Mouse (Mus musculus) hindbrain, embryonic 12.5 days (tissue): ENCODE data around the gene Usp4. TPM values are rescaled to one million over a fixed set of nuclear protein-coding genes. Genes with fewer than 3 reads are reported as not detected.

Experiments used
- ATAC-seq: fragments of 200-750 bp; cut with Nextera tagmentation; 2 replicates; pipeline ENCODE4 v1.8.0; 2017; ENCODE audit warnings: moderate TSS enrichment; ENCODE audit not compliant: low FRiP score
- H3K27ac ChIP-seq: fragments of 300-500 bp; sonication (generic); 2 replicates; pipeline ENCODE4 v1.5.1; 2016; ENCODE audit warnings: mild to moderate bottlenecking
- H3K27me3 ChIP-seq: fragments of 300-500 bp; sonication (generic); 2 replicates; pipeline ENCODE4 v1.6.1; 2016; ENCODE audit warnings: mild to moderate bottlenecking
- H3K36me3 ChIP-seq: fragments of 300-500 bp; sonication (generic); 2 replicates; pipeline ENCODE4 v1.6.1; 2016; ENCODE audit warnings: mild to moderate bottlenecking
- H3K4me1 ChIP-seq: fragments of 300-500 bp; sonication (generic); 2 replicates; pipeline ENCODE4 v1.6.1; 2016
- H3K4me2 ChIP-seq: fragments of 300-500 bp; sonication (generic); replicated peaks from 2 replicates; pipeline ENCODE4 v1.6.1; 2016; ENCODE audit warnings: mild to moderate bottlenecking
- H3K4me3 ChIP-seq: fragments of 300-500 bp; sonication (generic); 2 replicates; pipeline ENCODE4 v1.5.1; 2016; ENCODE audit warnings: mild to moderate bottlenecking
- H3K9ac ChIP-seq: fragments of 300-500 bp; sonication (generic); 2 replicates; pipeline ENCODE4 v1.6.1; 2016; ENCODE audit warnings: mild to moderate bottlenecking, moderate library complexity
- H3K9me3 ChIP-seq: fragments of 300-500 bp; sonication (generic); replicated peaks from 2 replicates; pipeline ENCODE4 v1.6.1; 2016; ENCODE audit warnings: mild to moderate bottlenecking
- WGBS: fragments of 180-500 bp; shearing (Covaris S2); methylation state at CpG from one replicate; pipeline ENCODE4 v1.1.7; 2016; 5-methylcytosine and 5-hydroxymethylcytosine counted together
- polyA plus RNA-seq: library from polyadenylated mRNA; unstranded; fragments of >200 nt; fragmentation: Nextera tagmentation; extraction: Ambion mirVana; gene quantifications from 2 replicates; pipeline ENCODE4 v1.2.1, GENCODE M21; 2016

Gene Usp4
- polyA plus RNA-seq, 1 experiment from 2014 or later, result 133 TPM

DNA sequence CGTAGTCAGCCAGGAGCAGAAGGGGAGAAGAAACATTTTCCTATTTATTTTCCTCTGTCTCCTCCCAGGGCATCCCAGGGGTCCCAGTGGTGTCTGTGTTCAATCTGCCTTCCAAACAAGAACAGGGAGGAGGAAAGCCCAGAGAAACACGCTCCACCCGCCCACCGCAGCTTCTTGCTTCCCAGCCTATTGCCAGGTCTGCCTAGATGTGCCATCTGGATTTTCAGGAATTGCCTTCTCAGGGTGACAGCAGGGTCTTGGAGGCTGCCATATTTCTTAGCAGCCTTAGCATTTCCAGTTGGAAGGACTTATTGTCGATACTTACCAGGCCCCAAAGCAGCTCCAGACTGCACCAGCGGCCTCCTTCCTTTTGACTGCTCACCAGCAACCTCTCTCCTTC lies 91.5 kb downstream of the Usp4 start:
- Histone ChIP-seq H3K36me3 (no peaks in the 10 kb centered on the region), H3K27me3 (no peaks in the 10 kb centered on the region), H3K9ac (no peak overlapping the region), H3K4me2 (no peak overlapping the region), H3K9me3 (no peaks in the 10 kb centered on the region), H3K4me3 (no peak overlapping the region), H3K4me1 (0 out of 2 replicates have a peak, but pooled peaks cover 4% of the 10 kb centered on the region), H3K27ac (no peak overlapping the region)
- ATAC-seq, result no peak
- WGBS, result 83% methylated on average over 6 of the region's 6 CpGs

DNA sequence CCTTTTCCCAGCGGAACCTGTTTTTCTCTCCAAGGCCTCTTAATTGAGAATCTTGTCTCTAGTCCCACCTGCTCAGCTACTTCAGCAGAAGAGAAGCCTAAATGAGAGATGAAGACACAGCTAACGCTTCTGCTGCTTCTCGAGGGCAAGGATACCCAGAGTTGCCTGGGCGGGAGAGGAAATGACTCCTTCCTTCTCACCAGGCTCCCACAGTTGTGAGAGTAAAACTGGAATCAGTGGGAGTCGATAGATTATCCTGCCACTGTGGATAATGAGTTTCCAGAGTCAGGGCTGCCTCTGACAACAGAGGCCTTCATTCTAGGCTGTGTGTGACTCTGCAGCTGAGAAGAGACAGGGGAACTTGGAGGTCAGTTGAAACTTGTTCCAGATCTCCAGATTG lies 92.8 kb downstream of the Usp4 start:
- no peak for ATAC-seq
- 0 out of 2 replicates have a peak, but pooled peaks cover 4% of the 10 kb centered on the region for H3K4me1 ChIP-seq
- no peaks in the 10 kb centered on the region for H3K36me3 ChIP-seq
- H3K4me3 ChIP-seq, result no peak overlapping the region
- no peak overlapping the region for H3K9ac ChIP-seq
- H3K27me3 ChIP-seq, result no peaks in the 10 kb centered on the region
- WGBS, result 78% methylated on average over 5 of the region's 5 CpGs
- no peak overlapping the region for H3K4me2 ChIP-seq
- H3K9me3 ChIP-seq, result no peaks in the 10 kb centered on the region
- no peak overlapping the region for H3K27ac ChIP-seq

DNA sequence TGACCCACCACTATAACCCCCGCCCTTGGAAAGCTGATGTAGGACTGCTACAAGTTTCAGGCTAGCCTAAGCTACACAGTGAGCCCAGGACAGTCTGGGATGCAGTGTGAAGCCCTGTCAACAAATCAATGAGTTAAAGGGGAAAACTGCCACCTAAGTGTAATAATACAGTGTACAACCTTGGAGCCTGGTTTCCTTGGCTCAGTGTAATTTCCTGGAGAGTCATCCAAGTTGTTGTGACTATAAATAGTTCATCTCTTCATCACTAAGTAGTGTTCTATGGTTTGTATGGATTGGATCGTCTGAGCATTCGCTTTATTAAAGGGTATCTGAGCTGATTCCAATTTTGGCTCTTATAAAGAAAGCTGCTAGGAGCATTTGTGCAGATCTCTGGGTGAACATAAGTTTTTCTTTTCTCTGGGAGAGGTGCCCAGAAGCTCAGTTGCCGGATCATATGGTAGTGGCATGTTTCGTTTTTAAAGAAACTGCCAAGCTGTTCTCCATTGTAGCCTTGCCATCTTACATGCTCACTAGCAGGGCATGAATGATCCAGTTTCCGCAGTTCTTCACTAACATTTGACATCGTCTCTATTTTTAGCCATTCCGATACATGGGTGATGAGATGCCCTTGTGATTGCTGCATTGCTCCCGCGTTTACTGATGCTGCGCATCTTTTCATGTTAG lies 93.7 kb downstream of the Usp4 start:
- Histone ChIP-seq H3K36me3 (no peaks in the 10 kb centered on the region), H3K9ac (no peak overlapping the region), H3K4me1 (0 out of 2 replicates have a peak, but pooled peaks cover 3% of the 10 kb centered on the region), H3K4me3 (no peak overlapping the region), H3K9me3 (no peaks in the 10 kb centered on the region), H3K4me2 (no peak overlapping the region), H3K27me3 (no peaks in the 10 kb centered on the region), H3K27ac (no peak overlapping the region)
- ATAC-seq, result no peak
- WGBS, result 91% methylated on average over 11 of the region's 11 CpGs

Other genes with a start within 250 kb of the Usp4 start
- gene Bsn, start 157.5 kb upstream of the Usp4 start, polyA plus RNA-seq, result 5.4 and 6.1 TPM in 2 replicates
- gene Dag1, start 83.9 kb upstream of the Usp4 start, polyA plus RNA-seq, result 74.7 and 80.4 TPM in 2 replicates
- 79.1 and 81.7 TPM in 2 replicates for gene Nicn1, start 57.4 kb upstream of the Usp4 start, polyA plus RNA-seq
- 22.1 and 25.9 TPM in 2 replicates for gene Amt, start 51.0 kb upstream of the Usp4 start, polyA plus RNA-seq
- 332 and 340 TPM in 2 replicates for gene Rhoa, start 41.7 kb upstream of the Usp4 start, polyA plus RNA-seq
- gene Tcta, start 41.7 kb upstream of the Usp4 start, polyA plus RNA-seq, result 43.0 and 44.2 TPM in 2 replicates
- 647 and 730 TPM in 2 replicates for gene Gpx1, start 8.9 kb upstream of the Usp4 start, polyA plus RNA-seq
- gene 1700102P08Rik, start 45.0 kb downstream of the Usp4 start, polyA plus RNA-seq, result 1.7 and 2.5 TPM in 2 replicates
- gene Ccdc36, start 80.6 kb downstream of the Usp4 start, polyA plus RNA-seq, result 1.2 and 1.3 TPM in 2 replicates
- not detected in 2 replicates for gene BC048562, start 88.6 kb downstream of the Usp4 start, polyA plus RNA-seq
- 47.2 and 49.7 TPM in 2 replicates for gene Ccdc71, start 112.7 kb downstream of the Usp4 start, polyA plus RNA-seq
- gene Klhdc8b, start 113.7 kb downstream of the Usp4 start, polyA plus RNA-seq, result 57.7 and 57.9 TPM in 2 replicates
- gene Lamb2, start 131.9 kb downstream of the Usp4 start, polyA plus RNA-seq, result 44.1 and 44.8 TPM in 2 replicates
- gene Usp19, start 142.7 kb downstream of the Usp4 start, polyA plus RNA-seq, result 107 and 112 TPM in 2 replicates
- gene Qars, start 159.9 kb downstream of the Usp4 start, polyA plus RNA-seq, result 82.9 and 94.0 TPM in 2 replicates
- gene Qrich1, start 169.0 kb downstream of the Usp4 start, polyA plus RNA-seq, result 162 and 171 TPM in 2 replicates
- gene Impdh2, start 212.4 kb downstream of the Usp4 start, polyA plus RNA-seq, result 128 and 131 TPM in 2 replicates
- 53.4 and 57.0 TPM in 2 replicates for gene Ndufaf3, start 219.6 kb downstream of the Usp4 start, polyA plus RNA-seq
- gene Dalrd3, start 222.0 kb downstream of the Usp4 start, polyA plus RNA-seq, result 232 and 248 TPM in 2 replicates
- gene Wdr6, start 230.9 kb downstream of the Usp4 start, polyA plus RNA-seq, result 290 and 293 TPM in 2 replicates
- 19.0 and 19.9 TPM in 2 replicates for gene P4htm, start 249.8 kb downstream of the Usp4 start, polyA plus RNA-seq